Mouse (Mus musculus): ENCODE measurements around the gene Cdhr5. TPM values are rescaled to one million over a fixed set of nuclear protein-coding genes. Genes with fewer than 3 reads are reported as not detected.

The Cdhr5 gene
- total RNA-seq (2021) = not detected

DNA sequence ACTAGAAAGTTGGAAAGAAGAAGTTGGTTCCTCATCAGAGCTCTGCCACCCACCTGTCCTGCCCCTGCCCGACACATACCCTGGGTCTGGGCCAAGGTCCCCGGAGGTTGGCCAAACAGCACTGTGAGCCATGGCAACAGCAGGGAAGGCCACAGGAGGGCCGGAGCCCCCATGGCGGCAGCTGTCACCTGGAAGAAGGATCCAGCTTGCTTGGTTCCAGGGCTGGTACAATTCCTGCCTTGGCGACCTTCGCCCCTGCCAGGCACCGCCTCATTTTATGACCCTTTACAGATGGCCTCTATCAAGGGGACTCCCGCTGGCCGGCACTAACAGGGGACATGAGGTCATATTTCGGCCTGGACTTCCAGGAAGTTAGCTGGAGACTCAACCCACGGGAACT is at the start of gene Cdhr5:
Cdhr5 (minus strand) TSS at position 241 of the 400 bp plus-strand sequence.
- no peak for DNase-seq
- intact Hi-C loops (cut with DNase I) = no loop called here

DNA sequence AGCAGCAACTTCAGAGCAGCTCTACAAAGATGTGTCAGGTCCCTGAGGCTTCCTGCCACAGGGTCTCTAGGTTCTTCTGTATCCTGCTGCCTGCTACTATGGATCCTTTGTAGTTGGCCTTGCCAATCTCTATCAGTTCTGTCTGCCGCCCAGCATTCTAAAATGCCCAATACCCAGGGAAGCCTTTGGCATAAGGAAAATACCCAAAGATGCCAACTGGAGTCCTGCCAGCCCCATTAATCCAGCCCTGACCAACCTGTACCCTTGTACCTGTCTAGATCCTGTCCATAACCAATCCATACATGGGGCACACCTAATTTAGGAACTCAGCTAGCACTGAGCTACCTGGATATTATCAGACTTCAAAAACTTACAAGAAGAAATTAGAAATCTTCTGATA is 48.1 kb upstream of the Cdhr5 start:
- intact Hi-C loops (cut with DNase I) = loop anchor here (5.0 kb wide), 2 partner anchors 52 to 97 kb away; partner anchors contain the start of gene Phrf1
- no peak for DNase-seq

DNA sequence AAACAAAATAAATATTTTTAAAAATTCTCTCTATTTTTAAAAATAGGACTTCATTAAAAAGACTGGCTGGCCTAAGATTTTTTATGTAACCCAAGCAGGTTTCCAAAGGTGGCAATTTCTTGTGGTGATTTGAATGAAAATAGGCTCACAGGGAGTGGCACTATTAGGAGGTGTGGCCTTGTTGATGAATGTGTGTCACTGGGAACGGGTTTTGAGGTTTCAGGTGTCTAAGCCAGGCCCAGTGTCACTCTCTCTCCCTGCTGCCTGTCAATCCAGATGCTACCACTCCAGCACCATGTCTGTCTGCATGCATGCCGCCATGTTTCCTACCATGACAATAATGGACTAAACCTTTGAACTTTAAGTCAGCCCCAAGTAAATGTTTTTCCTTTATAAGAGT is 42.9 kb upstream of the Cdhr5 start:
- DNase-seq = no peak
- intact Hi-C loops (cut with DNase I) = no loop called here

DNA sequence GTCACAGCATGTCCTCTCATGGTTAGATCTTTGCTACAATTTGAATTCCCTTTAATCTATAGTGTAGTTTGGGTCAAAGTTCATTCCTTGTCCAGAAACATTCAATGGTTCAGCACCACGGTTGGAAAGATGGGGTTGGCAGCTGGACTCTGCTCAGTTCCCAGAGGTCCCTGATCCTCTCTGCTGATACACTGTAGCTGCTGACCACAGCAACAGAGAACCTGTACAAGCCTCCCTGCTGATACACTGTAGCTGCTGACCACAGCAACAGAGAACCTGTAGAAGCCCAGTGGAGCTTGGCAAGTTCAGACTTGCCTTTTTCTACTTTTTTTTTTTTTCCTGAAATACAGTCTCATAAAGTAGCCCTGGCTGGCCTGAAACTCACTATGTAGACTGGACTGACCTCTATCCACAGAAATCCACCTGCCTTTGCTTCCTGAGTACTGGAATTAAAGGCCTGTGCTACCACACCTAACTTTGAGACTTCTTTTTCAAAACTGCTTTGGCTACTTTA is 41.1 kb upstream of the Cdhr5 start:
- intact Hi-C loops (cut with DNase I) = no loop called here
- DNase-seq = no peak

DNA sequence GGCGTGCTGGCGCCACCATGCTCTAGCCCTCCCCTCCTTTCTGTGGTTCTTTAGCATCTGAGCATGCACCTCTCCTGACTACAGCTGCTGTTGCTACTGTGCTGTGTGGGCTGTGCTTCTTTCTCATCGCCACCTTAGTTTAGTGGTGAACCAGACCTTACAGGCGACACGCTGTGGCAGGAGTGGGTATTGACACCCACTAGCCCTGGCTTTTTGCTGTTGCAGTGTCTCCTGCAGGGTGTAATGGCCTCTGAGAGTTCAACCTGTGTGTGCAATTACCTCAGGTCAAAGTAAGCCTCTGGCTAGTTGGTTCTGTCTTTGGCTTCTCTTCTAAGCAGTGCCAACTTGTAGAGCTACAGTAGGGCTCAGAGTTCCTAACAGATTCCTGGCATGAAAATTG is 39.4 kb upstream of the Cdhr5 start:
- no peak for DNase-seq
- intact Hi-C loops (cut with DNase I) = no loop called here

DNA sequence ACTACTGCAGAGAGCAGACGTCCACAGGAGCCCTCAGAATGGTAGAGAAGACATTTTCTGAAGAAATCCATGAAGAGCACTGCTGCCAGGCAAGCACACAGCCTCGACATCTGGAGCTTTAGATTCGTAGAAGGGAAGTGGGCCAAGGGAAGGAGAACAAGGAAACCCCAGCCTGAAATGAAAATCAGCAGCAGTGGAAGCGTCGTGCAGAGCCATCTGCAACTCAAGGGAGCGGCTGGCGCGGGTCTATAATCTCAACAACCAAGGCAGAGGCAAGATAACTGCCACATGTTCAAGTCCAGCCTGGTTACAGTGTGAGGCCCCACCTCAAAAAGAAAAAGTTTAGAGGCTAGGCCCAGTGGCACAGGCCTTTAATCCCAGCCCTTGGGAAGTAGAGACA is 38.5 kb upstream of the Cdhr5 start:
- DNase-seq = no peak
- intact Hi-C loops (cut with DNase I) = no loop called here

- intact Hi-C loops (cut with DNase I) = no loop called here
- DNase-seq = no peak
Observed at GRCm38 (mm10) chr7:141314416-141314815, 37.8 kb upstream of the Cdhr5 start.

- DNase-seq = no peak
- intact Hi-C loops (cut with DNase I) = no loop called here
Observed at GRCm38 (mm10) chr7:141304537-141304936, 28.0 kb upstream of the Cdhr5 start.

- intact Hi-C loops (cut with DNase I) = no loop called here
- no peak for DNase-seq
Observed at GRCm38 (mm10) chr7:141302702-141303268, 26.2 kb upstream of the Cdhr5 start.

GRCm38 (mm10) chr7:141301386-141301785 is 24.8 kb upstream of the Cdhr5 start:
- DNase-seq = no peak
- intact Hi-C loops (cut with DNase I) = no loop called here

DNA sequence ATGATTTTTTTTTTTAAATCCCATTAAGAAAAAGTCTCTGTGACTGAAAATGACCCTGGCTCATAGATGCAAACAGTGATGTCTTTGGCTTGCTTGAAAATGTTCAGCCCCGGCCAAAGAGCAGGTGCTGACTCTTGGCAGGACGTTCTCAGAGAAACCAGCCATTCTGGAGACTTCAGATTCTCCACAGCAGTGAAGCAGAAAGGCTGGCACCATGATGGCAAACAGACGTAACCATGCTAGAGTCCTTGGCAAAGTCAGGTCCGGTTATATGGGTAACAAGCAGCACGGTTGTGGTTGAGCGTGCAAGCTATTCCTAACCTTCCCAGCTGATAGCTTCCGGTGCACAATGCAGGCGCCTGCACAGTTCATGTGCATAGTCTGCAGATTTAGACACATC is 22.6 kb upstream of the Cdhr5 start:
- intact Hi-C loops (cut with DNase I) = no loop called here
- no peak for DNase-seq

DNA sequence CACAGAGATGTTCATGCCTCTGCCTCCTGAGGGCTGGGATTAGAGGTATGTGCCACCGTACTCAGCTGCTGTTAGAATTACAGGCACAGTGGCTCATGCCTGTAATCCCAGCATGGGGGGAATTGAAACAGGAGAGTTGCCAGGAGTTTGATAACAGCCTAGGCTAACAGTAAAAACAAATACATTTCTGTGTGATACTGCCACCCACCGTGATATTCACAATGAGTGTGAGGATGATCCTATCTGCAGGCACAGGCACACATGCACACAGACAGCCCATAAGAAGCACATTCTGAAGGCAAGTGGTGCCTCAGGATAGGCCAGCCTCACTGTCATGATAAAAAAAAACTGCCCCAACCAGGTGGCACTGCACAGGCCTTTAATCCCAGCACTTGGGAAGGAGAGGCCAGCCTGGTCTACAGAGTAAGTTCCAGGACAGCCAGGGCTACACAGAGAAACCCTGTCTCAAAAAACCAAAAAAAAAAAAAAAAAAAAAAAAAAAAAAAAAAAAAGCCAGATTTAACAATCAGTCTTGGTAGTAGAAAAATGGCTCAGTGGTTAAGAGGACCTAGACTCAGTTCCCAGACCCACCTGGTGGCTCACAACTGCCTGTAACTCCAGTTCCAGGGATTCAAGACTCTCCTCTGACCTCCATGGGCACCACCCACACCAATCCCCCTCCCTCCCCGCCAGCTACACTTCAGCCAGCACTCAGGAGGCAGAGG is 21.5 kb upstream of the Cdhr5 start:
- intact Hi-C loops (cut with DNase I) = no loop called here
- no peak for DNase-seq

DNA sequence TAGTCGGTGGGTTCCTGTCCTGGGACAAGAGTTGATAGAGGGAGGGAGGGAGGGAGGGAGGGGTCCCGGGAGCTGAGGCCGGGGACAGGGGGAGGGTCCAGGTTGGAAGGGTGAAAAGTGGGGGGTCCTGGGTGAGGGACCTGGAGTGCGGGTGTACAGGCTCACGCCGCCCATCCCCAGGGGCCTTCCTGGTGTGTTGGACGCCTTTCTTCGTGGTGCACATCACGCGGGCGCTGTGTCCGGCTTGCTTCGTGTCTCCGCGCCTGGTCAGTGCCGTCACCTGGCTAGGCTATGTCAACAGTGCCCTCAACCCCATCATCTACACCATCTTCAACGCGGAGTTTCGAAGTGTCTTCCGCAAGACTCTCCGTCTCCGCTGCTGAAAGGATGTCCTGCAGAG is 17.9 kb upstream of the Cdhr5 start:
- no peak for DNase-seq
- intact Hi-C loops (cut with DNase I) = no loop called here

GRCm38 (mm10) chr7:141293852-141294471 is 17.4 kb upstream of the Cdhr5 start:
- DNase-seq = peak in 1 of 2 experiments; percentile 19

GRCm38 (mm10) chr7:141292583-141293388 is 16.2 kb upstream of the Cdhr5 start:
- DNase-seq = no peak
- intact Hi-C loops (cut with DNase I) = no loop called here

More at GRCm38 (mm10) chr7:141293852-141294471, 17.4 kb upstream of the Cdhr5 start:
- intact Hi-C loops (cut with DNase I) = no loop called here

- intact Hi-C loops (cut with DNase I) = no loop called here
- DNase-seq = no peak
Observed at GRCm38 (mm10) chr7:141291921-141292582, 15.5 kb upstream of the Cdhr5 start, which contains the start of gene Drd4. Gene Drd4, plus strand, starts transcription at chr7:141292006.

GRCm38 (mm10) chr7:141288042-141288441 is 11.5 kb upstream of the Cdhr5 start:
- DNase-seq = no peak
- intact Hi-C loops (cut with DNase I) = no loop called here

DNA sequence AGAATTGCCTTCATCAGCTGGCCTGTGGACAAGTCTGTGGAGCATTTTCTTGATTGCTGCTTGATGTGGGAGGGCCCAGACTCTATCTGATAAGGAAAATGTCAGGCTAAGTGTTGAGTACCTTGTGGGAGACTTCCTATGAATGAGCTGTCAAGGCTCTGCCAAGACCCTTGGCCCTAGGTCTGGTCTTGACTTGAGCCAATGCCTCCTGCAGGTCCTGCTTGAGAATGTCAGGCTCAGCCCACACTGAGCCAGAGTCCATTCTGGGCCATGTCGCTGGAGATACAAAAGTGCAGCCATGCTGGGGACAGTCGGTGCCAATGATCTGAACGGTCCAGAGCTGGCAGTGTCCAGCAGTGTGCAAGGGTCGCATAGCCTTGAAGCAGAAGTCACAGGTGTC is 6.2 kb upstream of the Cdhr5 start:
- intact Hi-C loops (cut with DNase I) = no loop called here
- no peak for DNase-seq

- intact Hi-C loops (cut with DNase I) = no loop called here
- DNase-seq = no peak
Observed at GRCm38 (mm10) chr7:141281442-141281841, 4.9 kb upstream of the Cdhr5 start.
